Mouse (Mus musculus) urinary bladder, postnatal 10 days (tissue): ENCODE measurements around the gene Ganc.

Experiments used
- DNase-seq: peaks from one replicate; pipeline ENCODE4 v3.0.0; 2022; ENCODE audit warnings: low spot score

Ganc gene

DNA sequence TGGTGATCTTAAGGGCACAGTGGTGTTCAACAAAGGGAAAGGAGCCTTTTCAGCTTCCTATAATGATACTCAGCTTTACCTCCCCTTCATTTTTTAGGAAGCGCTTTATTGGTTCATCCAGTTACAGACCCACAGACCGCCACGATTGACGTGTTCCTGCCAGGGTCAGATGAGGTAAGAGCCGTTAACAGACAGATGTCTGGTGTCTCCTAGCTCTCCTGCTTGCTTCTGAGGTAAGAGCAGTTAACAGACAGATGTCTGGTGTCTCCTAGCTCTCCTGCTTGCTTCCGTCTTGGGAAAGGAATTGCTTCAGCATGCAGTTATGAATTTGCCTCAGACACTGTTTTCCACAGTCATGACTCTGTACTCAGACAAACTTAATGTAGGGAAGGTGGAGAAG, 47.0 kb downstream of the Ganc start:
- no peak for DNase-seq

DNA sequence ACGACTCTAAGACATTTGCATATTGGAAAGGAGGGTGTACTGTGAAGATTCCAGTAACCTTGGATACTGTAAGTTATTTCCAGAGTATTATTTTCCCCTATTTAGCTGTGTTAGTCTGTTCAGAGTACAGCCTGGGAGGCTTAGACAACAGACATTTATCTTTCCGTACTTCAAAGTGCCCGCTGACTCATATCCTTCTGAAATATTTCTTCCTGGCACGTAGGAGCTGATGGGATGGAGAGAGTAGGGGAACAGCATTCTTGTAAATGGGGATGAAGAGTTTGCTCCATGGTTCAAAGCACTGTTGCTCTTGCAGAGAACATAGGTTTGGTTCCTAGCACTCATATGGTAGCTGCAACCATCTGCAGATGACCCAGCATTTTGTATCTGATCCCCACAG, 48.9 kb downstream of the Ganc start:
- no peak for DNase-seq

GRCm38 (mm10) chr2:120454987-120455386, 51.3 kb downstream of the Ganc start:
- DNase-seq, result no peak

GRCm38 (mm10) chr2:120455719-120456118, 52.0 kb downstream of the Ganc start, which contains the start of gene Capn3:
TSS of gene Capn3 (plus strand) at chr2:120456019.
- DNase-seq, result no peak

DNA sequence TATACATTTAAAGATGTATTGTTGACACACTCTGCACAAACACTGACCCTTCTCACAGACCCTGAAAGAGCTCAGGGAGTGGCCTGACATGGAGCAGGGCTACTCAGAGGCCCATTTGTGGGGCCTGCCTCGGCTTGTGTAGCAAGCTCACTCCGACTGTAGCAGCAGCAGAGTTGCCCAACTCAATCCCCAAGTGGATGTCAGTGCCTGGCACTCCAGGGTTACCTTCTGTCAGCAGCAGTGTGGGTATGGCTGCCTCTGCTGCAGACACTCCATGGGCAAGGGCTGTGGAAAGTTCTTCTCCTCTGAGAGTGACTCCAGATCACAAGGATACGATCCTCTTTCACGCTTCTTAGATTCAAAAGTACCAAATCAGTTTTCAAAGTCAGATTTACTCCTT, 56.5 kb downstream of the Ganc start:
- DNase-seq, result no peak

DNA sequence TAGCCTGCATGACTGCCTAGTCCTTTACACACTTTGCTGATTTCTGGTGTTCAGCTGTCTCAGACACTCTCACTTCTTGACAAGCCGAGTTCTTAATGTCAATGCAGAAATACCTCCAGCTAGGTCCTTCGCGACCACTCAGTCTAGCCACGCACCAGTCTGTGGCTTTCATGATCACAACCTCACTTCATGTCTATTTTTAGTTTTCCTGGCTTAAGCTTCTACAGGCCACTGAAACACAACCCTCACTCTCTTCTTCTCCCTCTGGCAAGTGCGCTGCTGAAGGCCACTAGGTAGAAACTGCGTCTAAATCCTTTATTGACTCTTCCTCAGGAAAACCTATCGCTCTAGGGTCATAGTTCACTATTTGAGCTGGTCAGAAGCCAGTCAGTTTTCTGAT, 59.6 kb downstream of the Ganc start:
- DNase-seq, result no peak

DNA sequence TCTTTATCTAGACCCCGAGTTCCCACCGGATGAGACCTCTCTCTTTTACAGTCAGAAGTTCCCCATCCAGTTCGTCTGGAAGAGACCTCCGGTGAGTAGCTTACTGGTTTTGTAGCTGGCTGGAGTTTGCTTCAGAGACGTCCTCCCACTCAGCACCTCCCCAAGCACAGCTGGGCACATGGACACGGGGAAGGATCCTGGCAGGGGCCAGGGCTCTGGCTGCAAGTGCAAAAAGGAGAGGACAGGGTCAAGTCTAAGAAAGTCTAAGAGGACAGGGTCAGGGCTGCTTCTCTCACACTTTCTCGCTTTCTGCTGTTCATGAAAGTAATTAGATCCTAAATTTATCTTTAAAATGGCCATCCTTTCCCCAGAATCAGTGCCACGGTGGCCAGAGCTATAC, 60.4 kb downstream of the Ganc start:
- no peak for DNase-seq

DNA sequence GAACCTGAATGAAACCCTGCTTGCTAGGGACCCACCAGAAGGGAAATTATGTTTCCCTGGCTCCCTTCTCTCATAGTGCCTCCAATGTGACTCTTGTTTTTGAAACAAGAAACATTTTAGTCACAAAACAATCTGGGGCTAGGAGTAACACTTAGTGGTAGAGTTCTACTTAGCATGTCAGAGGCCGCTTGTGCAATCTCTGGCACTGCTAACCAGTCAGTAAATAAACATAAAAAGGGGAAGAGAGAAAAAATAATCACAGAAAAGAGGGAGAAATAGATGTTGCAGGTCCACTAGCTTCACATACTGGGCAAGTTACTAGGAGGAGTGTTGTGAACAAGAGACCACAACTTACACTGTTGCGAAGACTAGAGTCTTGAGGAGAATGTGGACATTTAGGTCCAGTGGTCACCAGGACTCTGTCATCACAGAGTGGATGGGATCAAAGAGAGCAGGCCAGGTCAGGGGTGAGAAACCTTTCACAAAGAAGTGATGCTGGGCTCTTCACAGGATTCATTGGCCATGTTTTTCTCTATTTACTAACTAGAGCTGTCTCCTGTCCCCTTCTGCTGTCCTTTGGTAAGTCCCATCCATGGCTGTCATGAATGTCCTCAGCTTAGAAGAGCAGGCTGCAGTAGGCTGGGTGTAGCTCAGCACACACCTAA, 61.2 kb downstream of the Ganc start:
- no peak for DNase-seq

GRCm38 (mm10) chr2:120465397-120465785, 61.7 kb downstream of the Ganc start:
- DNase-seq, result no peak

DNA sequence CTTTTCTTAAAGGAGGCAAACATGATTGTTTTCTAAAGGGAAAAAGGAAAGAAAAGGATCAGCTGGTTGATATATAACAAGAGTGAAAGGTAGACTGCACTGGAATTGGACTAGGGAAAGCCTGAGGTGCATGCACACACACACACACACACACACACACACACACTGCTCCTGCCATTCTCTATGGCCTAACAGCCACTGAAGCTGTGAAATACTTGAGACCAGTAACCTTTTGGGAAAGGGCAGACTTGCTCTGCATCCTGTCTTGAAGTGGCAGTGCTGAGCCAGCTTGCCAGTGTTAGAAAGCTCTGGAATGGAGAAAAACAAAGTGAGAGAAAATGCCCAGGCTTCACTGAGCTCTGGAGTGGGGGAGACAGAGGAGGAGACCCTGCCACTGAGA, 64.3 kb downstream of the Ganc start:
- no peak for DNase-seq

DNA sequence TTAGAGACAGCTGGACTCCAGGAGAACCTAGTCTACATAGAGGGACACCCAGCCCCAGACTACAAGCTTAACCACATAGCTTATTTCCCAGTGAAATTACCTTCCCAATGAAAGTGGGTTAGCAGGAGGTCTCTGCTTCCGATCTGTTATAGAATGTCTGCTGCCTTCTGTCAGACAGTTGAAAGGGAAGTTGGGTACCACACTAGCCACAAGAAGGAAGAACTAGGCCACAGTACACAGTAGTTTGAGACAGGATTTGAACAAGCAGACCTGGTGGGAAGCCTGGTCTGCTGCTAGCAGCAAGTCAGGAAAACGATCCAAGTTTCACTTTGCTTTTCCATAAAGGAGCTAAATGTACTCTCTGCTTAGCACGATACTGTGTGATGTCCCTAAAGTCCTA, 65.5 kb downstream of the Ganc start:
- DNase-seq, result no peak

GRCm38 (mm10) chr2:120469715-120470114, 66.0 kb downstream of the Ganc start:
- DNase-seq, result no peak

- no peak for DNase-seq
Measured at GRCm38 (mm10) chr2:120470856-120471255, 67.2 kb downstream of the Ganc start.

- no peak for DNase-seq
Measured at GRCm38 (mm10) chr2:120476277-120477087, 72.8 kb downstream of the Ganc start.

DNA sequence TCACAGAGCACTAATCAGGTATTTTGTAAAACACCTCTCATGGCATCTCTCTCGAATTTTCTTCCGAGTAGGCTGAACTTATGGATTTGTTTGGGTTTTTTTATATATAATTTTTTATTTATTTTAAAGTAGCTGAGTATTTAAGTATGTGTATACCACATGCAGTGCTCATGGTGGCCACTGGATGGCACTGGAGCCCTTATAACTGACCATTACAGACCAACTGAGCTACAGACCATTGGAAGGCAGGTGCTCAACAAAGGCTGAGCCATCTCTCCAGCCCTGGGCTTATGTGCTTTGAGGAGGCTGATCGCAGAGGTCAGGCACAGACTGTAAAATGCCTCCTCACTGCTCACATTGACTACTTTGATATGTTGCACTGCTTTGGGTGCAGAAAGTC, 74.9 kb downstream of the Ganc start:
- no peak for DNase-seq

DNA sequence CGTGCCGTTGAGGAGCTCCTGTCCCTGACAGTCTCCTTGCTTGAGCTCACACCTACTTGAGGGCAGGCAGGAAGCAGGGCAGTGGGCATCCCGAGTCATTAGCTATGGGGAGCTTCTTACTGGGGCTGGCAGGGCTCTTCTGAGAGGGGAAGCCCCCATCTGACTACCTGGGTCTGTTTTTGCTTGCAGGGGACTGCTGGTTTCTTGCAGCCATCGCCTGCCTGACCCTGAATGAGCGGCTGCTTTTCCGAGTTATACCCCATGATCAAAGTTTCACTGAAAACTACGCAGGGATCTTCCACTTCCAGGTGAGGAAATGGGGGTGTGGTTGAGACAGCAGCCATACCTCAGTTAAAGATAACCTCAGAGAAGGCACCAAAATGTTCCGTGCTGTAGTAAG, 78.2 kb downstream of the Ganc start:
- no peak for DNase-seq

DNA sequence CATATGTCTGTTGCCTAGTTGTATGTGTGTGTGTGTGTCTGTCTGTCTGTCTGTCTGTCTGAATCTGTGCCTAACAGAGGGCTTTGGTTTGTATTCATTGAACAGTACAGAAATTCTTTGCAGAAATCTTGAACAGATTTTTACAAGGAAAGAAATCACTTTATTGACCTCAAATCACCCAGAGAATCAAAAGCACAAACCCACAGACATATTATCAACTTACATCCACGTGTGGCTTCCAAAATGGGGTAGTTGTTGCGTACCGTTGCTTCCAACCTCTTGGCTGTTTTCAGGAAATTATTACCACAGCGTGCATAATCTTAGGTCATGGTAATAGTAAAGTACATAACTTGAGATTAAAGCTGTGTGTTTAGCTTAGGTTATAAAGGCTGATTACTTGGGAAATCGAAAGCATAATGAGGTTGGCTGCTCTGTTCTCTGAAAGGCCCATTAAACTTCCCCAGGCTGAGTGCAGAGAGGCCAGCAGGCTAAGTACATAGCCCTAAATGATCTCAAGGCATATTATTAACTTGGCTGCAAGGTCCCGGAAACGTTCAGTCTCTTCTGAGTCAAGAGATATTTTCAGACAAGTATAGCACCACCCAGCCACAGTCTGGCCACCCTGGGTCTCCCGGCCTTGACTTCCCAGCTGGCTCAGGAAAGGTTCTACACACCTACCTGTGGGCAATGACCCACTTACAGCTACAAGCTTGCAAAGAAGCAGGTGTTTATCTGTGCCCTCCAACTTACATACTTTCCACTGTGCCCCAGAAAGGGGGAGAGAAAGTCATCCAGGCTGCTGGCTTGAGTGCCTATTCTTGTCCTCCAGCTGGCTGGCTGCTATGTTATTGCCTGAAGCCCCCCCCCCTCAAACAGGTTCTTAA, 79.1 kb downstream of the Ganc start:
- no peak for DNase-seq

- DNase-seq, result no peak
Measured at GRCm38 (mm10) chr2:120484241-120484640, 80.5 kb downstream of the Ganc start.

GRCm38 (mm10) chr2:120493254-120493653, 89.6 kb downstream of the Ganc start:
- no peak for DNase-seq

DNA sequence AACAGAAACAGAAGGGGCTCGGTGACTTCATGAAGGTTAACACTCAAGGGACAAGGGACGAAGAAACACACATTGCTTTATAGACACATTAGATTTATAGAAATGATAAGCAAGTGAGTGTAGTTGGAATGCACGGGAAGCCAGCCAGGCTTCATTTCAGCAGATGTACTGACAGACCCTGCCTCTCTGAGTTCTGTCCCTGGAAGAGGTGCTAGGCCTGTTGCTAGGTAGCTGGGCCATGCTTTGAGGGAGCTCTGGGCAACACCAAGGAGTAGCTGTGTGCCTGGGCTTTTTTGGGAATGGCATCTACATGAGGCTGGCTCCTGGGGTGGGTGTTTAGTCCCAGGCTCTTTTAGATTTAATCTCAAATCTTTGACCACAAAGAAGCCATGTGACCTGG, 92.8 kb downstream of the Ganc start:
- DNase-seq, result no peak

GRCm38 (mm10) chr2:120499971-120500471, 96.3 kb downstream of the Ganc start:
- DNase-seq, result no peak

GRCm38 (mm10) chr2:120501136-120501918, 97.6 kb downstream of the Ganc start:
- no peak for DNase-seq
